Mouse (Mus musculus) T-helper 1 cell (primary cell): ENCODE data around the gene Lamp1.

Source experiments
- in situ Hi-C: fragments of 300-600 bp; cut with MboI, MseI; formaldehyde crosslinking; loops from one replicate; pipeline ENCODE4 v1.15.1; 2025; ENCODE audit warnings: high pct_unique_total_duplicates

Gene Lamp1

DNA sequence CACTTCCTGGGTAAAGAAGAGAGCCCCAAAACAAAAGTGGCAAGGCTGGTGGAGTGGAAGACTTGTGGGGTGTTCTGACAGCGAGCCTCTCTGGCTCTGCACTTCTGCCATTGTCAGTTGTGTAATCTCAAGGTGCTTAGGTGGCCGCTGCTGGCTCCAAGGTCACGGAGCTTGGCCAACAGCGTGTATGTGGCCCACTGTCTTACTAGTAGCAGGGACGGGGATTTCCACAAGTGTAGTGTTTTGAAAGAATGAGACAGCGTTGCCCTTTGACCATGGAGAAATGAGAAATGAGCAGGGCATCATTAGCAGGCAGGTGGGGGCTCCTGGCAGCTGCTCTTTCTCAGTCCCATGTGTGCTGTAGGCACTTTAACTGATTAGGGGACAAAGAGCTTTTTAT lies 3.1 kb downstream of the Lamp1 start:
- in situ Hi-C loops = no loop called here

DNA sequence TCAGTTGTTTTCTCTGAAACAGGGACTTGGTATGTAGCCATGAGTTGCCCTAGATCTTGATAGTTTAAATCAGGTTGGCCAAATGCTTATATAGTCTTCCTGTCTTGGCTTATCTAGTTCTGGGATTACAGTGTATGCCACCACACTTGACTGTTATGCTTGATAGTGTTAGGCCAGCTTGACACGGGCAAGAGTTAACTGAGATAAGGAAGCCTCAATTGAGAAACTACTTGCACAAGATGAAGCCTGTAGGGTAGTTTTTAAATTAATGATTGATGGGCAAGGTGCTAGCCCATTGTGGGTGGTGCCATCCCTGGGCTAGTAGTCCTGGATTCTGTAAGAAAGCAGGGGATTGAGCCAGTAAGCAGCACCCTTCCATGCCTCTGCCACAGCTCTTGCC lies 4.6 kb downstream of the Lamp1 start:
- in situ Hi-C loops = no loop called here

DNA sequence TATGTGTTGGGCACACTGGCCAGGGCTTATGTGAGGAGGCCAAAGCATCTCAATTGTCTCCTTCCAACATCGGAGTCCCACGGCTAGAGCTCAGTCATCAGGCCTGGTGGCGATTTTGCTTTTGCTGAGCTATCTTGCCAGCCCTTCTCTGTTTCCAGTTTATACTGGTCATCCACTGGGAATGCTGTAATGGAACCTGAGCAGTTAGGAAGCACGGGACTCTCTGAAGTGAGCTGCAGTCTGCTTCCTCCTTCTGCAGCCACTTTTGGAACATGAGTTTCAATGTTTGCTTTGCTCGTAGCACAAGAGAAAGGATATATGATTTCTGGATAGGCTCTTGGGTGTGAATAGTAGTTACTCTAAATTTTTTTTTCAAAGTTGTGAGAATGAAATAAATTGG lies 5.4 kb downstream of the Lamp1 start:
- in situ Hi-C loops = no loop called here

DNA sequence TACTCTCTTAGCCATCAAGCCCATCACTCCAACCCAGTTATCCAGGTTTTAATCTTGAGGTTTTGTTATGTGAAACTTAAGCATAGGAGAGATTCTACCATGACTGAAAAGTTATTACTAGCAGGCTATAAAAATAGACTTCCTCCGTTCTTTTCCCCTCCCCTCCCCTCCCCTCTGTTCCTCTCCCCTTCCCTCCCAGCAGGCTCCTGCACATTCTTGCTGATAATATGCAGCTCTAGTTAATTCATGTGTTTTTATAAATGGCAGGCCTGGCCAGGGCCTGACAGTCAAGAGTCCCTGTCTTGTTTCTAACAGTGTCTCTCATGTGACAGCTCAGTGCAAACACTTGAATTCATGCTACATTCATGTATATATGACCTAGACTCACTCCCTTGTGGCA lies 11.5 kb downstream of the Lamp1 start:
- in situ Hi-C loops = no loop called here

DNA sequence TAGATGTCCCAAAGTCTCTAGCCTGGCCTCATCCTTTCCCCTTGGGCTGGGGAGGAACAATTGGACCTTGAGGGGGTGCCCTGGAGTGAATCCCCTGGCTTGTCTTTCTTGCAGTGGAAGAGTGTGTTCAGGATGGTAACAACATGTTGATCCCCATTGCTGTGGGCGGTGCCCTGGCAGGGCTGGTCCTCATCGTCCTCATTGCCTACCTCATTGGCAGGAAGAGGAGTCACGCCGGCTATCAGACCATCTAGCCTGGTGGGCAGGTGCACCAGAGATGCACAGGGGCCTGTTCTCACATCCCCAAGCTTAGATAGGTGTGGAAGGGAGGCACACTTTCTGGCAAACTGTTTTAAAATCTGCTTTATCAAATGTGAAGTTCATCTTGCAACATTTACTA lies 15.3 kb downstream of the Lamp1 start:
- in situ Hi-C loops = no loop called here

DNA sequence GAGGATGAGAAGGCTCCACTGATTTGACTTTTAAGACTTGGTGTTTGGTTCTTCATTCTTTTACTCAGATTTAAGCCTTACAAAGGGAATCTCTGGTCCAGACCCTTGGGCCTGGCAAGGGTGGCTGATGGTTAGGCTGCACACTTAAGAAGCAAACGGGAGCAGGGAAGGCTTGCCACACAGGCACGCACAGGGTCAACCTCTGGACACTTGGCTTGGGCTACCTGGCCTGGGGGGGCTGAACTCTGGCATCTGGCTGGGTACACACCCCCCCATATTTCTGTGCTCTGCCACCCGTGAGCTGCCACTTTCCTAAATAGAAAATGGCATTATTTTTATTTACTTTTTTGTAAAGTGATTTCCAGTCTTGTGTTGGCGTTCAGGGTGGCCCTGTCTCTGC lies 15.8 kb downstream of the Lamp1 start:
- in situ Hi-C loops = no loop called here

DNA sequence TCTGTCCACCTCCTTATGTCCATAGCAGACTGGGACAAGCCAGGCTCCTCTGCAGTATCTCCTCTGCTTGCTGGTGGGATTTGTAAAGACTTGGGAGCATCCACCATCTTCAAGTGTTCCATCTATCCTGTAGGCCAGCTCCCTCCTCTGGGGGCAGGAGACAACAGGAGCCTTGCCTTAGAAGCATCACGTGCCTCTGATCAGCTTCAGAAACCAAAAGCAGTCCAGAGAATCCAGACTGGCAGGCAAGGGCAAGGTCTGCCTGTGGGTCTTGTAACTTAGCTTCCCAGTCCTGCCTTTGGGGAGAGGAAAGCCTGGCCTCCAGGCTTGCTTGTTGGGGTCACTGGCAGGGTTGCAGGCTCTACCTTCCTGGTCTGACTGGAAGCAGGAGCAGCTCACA lies 16.7 kb downstream of the Lamp1 start:
- in situ Hi-C loops = no loop called here

DNA sequence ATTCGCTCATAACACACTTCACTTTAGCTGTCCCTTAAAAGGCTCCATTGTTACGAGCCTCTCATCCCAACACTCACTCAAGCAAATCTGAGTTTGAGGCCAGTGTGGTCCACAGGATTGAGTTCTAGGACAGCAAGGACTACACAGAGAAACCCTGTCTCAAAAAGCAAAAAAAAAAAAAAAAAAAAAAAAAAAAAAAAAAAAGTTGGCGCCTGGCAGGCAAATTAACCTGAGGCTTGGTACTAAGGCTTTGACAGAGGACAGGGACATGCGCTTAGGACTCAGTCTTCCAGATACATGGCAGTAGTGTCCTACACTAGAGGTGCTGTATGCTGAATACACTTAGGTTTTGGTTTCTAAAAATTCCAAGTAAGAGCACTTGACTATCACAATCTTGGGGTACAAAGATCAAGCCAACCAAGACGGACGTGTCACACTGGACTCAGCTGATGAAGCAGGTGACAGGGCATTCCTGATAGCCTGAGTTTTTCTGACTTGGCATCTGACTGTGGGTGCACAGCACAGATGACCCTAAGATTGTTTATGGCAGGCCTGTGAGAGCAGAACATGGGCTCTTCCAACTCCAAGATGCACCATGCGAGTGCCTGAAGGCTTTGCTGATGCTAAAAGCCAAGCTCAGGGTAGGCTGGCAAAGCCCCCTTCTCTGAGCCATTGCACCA lies 18.4 kb downstream of the Lamp1 start:
- in situ Hi-C loops = no loop called here

DNA sequence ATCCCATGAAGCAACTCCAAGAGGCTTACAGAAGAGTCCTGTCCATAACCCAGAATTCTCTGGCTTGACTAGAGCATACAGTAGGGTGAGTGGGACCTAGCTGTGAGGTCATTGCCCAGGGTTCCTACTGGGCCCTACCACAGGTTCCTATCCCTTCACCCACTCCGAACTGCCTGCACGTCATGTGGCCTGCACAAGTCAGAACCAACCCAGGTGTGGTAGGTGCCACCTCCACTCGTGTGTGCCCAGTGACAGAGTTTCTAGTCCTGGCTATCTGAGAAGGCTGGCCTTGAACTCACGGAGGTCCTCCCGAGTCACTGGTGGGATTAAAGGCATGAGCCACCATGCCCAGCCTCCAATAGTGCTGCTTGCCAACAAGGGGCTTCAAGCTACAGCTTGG lies 19.2 kb downstream of the Lamp1 start:
- in situ Hi-C loops = no loop called here

DNA sequence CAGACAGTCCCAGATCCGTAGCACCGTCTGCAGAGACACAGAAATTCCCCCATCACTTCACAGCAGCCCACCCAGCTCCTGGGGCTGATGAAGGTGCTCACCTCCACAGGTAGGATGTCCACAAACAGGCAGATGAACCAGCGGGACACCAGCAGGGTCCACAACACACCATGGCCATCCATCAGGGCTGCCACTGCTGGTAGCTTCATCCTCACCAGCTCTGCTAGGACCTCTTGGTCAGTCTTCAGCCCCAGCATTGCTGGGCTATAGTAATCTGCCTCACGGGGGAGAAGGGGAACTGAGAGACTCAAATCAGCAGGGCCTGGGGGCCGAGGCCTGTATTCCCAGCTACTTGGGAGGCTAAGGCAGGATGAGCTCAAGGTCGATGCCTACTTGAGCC lies 20.5 kb downstream of the Lamp1 start:
- in situ Hi-C loops = no loop called here

DNA sequence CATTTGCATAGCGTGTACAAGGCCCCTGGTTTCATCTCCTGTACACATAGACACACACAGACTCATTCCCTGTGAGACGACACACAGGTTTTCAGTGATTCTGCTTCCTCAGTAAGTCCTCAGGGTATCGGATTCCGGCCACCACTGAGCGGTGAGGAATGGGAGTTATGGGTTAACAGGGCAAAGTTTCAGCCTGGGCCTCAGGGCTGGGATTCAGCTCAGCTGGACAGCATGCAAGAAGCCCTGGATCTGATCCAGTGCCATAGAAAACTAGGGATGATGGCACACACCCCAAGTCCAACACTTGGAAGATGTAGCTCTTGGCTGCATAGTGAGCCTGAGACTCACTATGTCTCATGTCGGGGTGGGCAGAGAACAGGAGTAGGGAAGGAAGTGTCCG lies 21.0 kb downstream of the Lamp1 start:
- in situ Hi-C loops = no loop called here

DNA sequence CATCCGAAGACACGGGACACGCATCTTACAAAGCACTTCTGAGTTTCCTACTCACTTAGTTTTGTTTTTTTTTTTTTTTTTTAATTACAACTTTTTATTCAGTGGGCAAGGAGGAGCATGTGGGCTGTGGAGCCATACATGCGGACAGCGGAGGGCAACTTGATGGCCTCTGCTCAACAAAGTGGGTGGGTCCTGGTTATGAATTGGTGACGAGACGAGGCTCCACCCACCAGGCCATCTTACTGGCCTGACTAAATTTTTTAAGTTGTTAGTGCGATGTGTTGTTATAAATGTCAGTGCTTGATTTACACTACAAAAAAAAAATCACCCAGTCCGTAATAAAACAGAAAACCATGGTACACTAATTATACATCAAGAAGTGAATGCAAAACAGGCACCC lies 21.4 kb downstream of the Lamp1 start:
- in situ Hi-C loops = no loop called here

DNA sequence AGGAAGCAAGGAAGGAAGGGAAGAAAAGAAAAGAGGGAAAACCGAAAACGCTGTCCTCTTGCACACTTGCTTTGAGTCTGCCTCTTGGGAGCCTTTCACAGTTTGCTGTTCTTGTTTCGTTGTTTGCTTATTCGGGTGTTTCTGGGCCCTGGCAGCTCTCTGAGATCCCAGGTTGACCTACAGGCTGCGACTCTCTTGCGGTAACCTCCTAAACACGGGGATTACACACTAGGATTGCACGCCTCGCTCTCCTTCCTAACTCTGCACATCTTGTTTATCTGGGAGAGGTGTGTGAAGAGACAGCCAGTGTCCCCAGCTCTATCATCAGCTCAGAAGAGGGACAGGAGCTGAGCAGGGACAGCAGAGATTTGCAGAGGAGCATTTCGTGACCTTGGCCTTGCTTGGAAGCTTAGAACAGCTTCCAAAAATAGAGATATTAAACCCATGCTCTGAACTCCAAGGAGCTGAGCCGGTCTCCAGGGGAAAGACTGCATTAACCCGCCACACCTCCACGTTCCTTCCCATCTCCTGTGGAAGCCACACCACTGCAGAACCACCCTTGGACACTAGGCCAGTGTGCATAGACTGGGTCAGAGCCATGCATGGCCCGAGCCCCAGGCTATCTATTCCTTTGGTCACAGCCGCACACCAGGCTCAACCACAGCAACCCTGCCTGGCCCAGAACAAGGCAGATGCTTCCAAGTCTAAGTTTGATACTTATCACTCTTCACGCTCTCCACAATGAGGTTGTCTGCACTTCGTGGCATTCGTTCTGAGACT lies 22.1 kb downstream of the Lamp1 start:
- in situ Hi-C loops = no loop called here

DNA sequence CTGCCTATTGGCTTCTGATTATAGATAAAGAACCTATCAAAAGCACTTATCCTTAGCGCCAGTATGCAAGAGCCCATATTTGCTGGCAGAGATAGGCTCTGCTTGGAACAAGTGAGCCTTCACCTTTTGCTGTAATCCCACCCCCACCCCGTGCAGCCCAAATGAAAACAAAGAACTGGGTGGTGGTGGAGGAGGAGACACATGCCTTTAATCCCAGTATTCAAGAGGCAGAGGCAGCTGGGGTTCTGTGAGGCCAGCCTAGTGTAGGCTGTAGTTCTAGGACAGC lies 22.7 kb downstream of the Lamp1 start:
- in situ Hi-C loops = no loop called here

DNA sequence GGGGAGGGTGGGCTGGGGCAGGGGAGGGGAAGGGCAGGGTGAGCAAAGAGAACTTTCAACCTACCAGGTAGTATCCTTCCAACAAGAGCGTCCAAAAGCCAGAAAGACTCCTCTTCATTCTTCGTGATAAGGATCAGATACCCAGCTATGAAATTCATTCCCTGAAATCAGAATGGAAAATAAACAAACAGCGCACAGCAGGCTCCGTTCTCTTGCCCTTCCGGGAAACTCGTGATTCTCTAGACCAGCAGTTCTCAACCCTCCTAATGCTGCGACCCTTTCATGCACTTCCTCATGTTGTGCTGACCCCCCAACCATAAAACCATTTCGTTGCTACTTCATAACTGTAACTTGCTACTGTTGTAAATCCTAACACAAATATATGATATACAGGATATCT lies 27.9 kb downstream of the Lamp1 start:
- in situ Hi-C loops = no loop called here

DNA sequence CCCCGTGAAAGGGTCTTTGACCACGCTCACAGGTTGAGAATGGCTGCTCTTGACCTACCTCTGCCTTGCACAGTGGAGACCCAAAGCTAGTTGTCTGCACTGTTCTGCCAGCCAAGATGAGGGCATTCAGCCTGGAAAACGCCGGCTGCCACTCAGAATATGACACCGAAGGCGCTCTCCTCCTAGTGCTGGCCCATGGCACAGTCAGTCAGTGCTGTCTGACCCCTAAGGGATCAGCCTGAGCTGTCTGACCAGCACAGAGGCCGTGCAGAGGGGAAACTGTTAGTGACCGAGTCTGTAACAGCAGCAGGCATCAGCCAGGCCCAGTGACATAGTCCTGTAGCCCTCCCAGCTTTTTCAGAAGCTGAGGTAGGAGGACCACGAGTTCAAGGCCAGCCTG lies 28.3 kb downstream of the Lamp1 start:
- in situ Hi-C loops = no loop called here

DNA sequence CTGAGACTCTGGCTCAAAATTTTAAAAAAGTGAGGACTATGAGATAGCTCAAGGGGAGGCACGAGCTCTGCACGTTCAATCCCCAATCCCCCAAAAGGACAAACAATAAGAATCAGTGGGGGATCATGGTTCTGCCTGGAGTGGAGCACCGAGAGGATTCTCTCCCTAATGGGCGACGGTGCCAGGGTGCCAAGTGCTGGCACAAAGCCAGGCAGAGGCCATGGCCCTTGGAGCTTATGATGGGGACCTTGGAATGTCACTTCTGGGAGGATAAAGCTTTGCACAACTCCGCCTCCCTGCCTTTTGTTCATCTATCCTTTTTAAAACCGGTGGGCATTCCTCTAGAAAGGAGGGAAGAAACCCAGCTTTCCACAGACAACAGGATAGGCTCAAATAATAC lies 28.7 kb downstream of the Lamp1 start:
- in situ Hi-C loops = no loop called here

DNA sequence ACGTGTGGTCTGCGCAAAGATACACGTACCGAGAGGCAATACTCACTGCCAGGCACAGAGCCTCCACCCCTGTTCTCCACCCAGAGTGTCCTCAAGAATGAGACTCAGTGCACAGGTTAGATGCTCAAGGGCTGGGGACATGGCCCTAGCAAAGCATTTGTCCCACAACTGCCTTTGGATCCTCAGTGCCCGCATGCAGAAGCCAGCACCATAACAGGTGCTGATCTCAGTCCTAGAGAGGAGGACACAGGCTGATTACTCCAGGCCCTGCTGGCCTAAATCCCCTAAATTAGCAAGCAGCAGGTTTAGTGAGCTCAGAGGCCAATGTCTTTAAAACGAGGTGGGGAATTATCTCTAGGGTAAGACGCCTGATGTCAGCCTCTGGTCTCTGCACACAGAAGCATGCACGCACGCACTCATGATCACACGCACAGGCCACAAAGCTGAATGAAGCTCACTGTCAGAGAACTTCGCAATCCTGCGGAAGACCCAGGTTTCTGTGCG lies 29.1 kb downstream of the Lamp1 start:
- in situ Hi-C loops = no loop called here

DNA sequence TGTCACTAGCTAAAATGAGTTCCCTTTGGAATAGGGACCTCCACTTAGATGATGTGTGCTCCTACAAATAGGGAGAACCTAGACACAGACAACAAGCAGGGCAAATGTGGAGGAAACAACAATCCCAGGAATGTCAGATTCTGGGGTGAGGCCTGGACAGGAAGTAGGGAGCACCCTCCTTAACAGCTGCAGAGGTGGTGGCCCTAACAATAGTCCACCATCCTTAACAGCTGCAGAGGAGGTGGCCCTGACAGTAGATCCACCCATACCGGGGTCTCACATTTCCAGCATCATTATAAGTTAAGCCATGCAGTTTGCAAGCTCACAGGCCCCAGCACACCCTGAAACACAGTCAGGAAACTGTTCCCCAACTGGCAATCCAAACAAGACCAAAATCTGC lies 29.9 kb downstream of the Lamp1 start:
- in situ Hi-C loops = no loop called here

DNA sequence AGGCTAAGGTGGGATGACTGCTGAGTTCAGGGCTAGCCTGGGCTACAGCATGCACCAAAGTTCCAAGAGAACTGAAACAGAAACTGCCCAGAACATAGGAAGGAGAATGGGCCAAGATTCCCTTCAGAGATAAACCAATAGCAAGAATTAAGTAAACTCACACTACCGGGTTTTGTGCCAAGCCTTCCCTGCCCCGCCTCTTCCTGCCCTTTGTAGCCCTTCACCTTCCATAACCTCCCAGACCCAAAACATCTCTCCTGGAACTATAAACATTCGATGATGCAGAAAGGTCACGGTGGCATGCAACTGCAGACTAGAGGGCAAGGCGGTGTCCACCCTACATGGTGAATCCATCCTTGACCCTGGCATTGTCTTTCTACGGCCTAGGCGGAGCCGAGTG lies 31.3 kb downstream of the Lamp1 start:
- in situ Hi-C loops = no loop called here

DNA sequence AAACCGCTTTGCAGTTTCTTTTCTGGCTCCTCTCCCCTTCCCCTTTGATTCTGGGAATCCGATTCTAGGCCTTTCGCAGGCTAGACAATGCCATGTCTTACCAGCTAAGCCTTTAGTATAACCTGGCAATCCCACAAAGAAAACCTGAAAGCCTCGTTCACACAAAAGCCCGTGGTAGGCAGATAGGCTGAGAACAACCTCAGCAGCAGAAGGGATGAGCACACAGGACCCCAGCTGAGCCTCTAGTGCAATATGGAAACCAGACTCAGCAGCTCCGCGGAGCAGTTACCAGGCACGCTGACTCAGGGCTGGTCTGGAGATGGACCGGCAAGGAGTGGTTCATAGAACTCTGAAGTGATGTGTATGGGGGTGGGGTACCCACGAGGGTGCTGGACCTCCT lies 35.9 kb downstream of the Lamp1 start:
- in situ Hi-C loops = no loop called here

DNA sequence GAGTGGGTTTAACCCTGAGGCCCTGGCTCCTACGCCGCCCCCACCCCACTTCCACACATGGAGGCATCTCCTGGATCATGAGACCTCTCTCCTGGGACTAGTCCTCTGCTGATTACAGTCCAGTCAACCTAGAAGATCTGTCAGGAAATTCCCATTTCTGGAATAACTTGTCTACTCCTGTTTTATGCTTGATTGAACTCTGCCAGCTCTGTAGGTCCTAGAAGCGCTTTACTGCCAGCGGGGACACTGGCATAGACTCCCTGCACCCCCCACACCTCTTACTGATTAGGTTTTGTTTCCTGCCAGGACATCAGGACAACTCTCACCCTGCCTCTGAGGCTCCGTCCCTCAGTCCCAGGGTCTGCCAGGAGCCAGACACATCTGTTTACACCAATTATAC lies 38.5 kb downstream of the Lamp1 start:
- in situ Hi-C loops = no loop called here

DNA sequence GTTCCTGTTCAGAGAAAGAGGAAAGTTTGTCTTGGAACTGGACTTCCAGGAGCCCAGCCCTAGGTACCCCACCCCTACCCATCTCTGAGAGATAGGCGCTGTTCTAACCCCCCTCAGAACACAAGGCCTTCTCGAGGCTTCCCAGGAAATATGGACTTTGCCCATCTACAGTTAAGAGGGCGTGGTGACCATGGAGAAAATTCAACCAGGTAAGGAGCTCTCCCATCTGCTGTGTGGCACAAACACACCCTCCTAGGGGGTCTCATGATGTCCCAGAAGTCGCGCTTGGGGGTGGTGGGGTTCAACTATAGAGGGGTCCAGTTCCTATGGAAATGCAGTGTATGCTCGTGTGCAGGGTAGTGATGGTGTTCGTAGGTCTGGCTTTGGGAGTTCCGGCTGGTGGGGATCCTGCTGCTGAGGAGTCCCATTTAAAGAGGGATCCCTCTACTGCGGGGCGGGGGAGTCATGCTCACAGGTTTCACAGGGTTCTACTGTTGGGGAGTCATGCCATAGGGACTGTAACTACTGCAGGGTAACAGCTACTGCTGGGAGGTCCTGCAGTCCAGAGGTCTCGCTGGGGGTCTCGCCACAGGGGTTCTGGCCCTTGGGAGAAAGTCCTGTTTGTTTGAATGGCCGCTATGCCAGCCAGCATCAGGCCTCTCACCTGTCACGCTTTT lies 40.6 kb downstream of the Lamp1 start:
- in situ Hi-C loops = no loop called here
